Mouse (Mus musculus) limb, embryonic 11.5 days (tissue): ENCODE measurements around the gene Hoxc11. TPM values are rescaled to one million over a fixed set of nuclear protein-coding genes. Genes with fewer than 3 reads are reported as not detected.

Experiments used
- ATAC-seq: fragments of 200-750 bp; cut with Nextera tagmentation; 2 replicates; pipeline ENCODE4 v1.8.0; 2017; ENCODE audit warnings: low read depth; ENCODE audit not compliant: insufficient number of reproducible peaks, low FRiP score, low TSS enrichment
- DNase-seq: peaks from one replicate; pipeline ENCODE4 v3.0.0-alpha.2; 2015; ENCODE audit warnings: low spot score
- H3K27ac ChIP-seq: fragments of 300-500 bp; sonication (generic); replicated peaks from 2 replicates; pipeline ENCODE4 v1.5.1; 2014; ENCODE audit warnings: low read depth, mild to moderate bottlenecking, low read length
- H3K27me3 ChIP-seq: fragments of 300-500 bp; sonication (generic); 2 replicates; pipeline ENCODE4 v1.6.1; 2014; ENCODE audit warnings: mild to moderate bottlenecking, low read length, mixed read lengths; ENCODE audit not compliant: control insufficient read depth, insufficient read depth
- H3K36me3 ChIP-seq: fragments of 300-500 bp; sonication (generic); 2 replicates; pipeline ENCODE4 v1.6.1; 2014; ENCODE audit warnings: mild to moderate bottlenecking, low read length, moderate library complexity, mixed read lengths; ENCODE audit not compliant: control insufficient read depth, insufficient read depth
- H3K4me1 ChIP-seq: fragments of 300-500 bp; sonication (generic); 2 replicates; pipeline ENCODE4 v1.6.1; 2014; ENCODE audit warnings: low read length, mixed read lengths; ENCODE audit not compliant: control insufficient read depth, insufficient read depth
- H3K4me2 ChIP-seq: fragments of 300-500 bp; sonication (generic); 2 replicates; pipeline ENCODE4 v1.6.1; 2014; ENCODE audit warnings: low read depth, mild to moderate bottlenecking, moderate library complexity; ENCODE audit not compliant: severe bottlenecking
- H3K4me3 ChIP-seq: fragments of 300-500 bp; sonication (generic); 2 replicates; pipeline ENCODE4 v1.5.1; 2014; ENCODE audit warnings: low read depth, low read length
- H3K9ac ChIP-seq: fragments of 300-500 bp; sonication (generic); 2 replicates; pipeline ENCODE4 v1.6.1; 2014; ENCODE audit warnings: mild to moderate bottlenecking, low read length
- H3K9me3 ChIP-seq: fragments of 300-500 bp; sonication (generic); 2 replicates; pipeline ENCODE4 v1.6.1; 2016; ENCODE audit warnings: low read length; ENCODE audit not compliant: control insufficient read depth
- WGBS: fragments of 180-500 bp; shearing (Covaris S2); extraction: QIAGEN DNeasy Blood & Tissue Kit; methylation state at CpG from one replicate; pipeline ENCODE4 v1.1.7; 2014; 5-methylcytosine and 5-hydroxymethylcytosine counted together
- polyA plus RNA-seq: library from polyadenylated mRNA; unstranded; fragments of >200 nt; fragmentation: Nextera tagmentation; extraction: Ambion mirVana; gene quantifications from 2 replicates; pipeline ENCODE4 v1.2.1, GENCODE M21; 2014

The Hoxc11 gene
- polyA plus RNA-seq, 1 experiment from 2014 or later: 5.9 TPM

DNA sequence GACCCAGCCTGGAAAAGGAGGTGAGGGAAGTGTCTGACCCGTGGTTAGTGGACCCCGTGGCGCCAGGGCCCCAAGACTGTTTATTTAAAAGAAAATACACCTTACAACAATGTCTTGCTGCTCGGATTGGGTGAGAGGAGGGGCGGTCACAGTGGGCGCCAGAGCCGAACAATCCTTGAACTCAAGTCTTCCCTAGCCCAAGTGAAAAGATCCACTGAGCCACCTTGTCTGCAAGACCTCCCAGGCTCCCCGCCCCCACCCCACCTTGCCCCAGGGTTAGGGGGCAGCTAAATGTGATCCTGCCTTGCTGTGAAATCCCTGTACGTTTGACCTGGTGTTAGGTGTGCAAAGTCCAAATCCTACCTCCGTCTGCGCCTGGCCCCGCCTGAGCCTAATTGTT, 2.7 kb downstream of the Hoxc11 start:
- Histone ChIP-seq H3K27ac (peak overlapping the region; percentile 63), H3K4me3 (peak overlapping the region; percentile 45), H3K27me3 (peaks cover 51% of the 10 kb centered on the region), H3K4me1 (peaks cover 29% of the 10 kb centered on the region), H3K36me3 (no peaks in the 10 kb centered on the region), H3K9me3 (no peaks in the 10 kb centered on the region), H3K4me2 (peak overlapping the region; percentile 68), H3K9ac (peak overlapping the region; percentile 94)
- ATAC-seq (no peak), DNase-seq (peak; percentile 62)
- under 1% methylated on average over 12 of the region's 12 CpGs for WGBS

DNA sequence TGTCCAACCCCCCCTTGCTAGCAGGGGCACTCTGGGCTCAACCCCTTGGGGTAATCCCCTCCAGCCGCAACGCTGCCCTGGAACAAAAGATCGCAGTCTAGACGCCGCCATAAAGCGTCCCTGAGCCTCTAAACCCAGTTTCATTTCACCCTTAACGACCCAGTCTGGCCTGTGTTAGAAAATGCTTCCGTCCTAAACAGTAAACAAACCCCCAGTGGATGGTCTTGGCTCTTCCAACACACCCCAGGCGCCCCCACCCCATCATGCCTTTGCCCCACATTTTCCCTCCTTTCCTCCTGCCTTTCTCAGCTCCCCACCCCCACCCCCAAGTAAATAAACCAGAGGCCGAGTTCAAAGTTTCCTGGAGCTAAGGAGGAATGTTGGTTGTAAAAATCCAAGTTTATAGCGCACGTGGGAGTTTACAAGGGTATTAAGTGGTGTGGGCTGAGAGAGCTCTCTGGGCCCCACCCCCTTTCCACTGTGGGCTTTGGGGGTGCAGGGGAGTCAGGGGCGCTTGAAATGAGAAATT, 5.5 kb downstream of the Hoxc11 start:
- Histone ChIP-seq H3K4me1 (peaks cover 25% of the 10 kb centered on the region), H3K9ac (peak overlapping the region; percentile 61), H3K9me3 (no peaks in the 10 kb centered on the region), H3K36me3 (no peaks in the 10 kb centered on the region), H3K27ac (peak overlapping the region; percentile 95), H3K27me3 (peaks cover 45% of the 10 kb centered on the region), H3K4me3 (peak overlapping the region; percentile 20), H3K4me2 (peak overlapping the region; percentile 56)
- DNase-seq (peak; percentile 78), ATAC-seq (peak; percentile 76)
- whole genome bisulfite sequencing: under 1% methylated on average over 13 of the region's 13 CpGs

DNA sequence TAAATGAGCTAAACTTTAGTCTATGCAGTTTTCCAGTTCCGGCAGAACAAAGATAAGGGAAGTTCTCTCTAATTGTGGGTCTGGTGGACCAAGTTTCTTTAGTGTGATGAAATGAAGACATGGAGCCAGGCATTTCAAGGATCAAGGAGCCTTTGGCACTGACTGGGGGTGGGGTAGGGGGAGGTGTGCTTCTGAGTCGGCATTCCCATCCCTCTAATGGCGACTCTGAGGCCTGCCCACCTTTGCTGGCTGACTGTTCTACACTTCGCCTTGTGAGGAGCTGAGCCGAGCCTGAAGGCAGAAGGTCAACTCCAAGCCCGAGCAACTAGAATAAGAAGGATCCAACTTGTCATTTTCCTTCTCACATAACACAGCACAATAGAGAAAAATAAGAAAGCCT, 7.5 kb downstream of the Hoxc11 start:
- Histone ChIP-seq H3K36me3 (no peaks in the 10 kb centered on the region), H3K27ac (peak overlapping the region; percentile 95), H3K4me2 (peak overlapping the region; percentile 56), H3K4me1 (peaks cover 26% of the 10 kb centered on the region), H3K4me3 (peak overlapping the region; percentile 5), H3K9ac (peak overlapping the region; percentile 46), H3K9me3 (no peaks in the 10 kb centered on the region), H3K27me3 (peaks cover 47% of the 10 kb centered on the region)
- ATAC-seq (no peak), DNase-seq (peak; percentile 72)
- WGBS: 1% methylated on average over 6 of the region's 6 CpGs

DNA sequence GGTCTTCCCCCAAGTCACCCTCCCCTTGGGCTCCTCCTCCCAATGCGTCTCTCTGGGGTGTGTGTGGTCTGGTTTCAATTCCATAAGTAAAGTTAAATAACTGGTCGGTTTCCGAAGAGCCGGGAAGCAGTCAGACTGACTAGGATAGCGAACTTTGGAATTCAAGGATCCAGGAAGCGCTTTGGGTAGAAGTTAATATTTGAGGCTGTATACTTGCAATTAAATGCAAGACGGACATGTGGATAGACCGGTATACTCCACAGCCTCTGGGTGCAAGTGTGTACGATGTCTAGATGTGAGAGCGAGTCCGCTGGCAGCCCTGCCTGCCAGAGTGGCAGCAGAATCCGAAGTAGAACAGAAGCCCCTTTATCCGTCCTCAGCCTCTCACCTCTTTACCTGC, 8.3 kb downstream of the Hoxc11 start:
- ATAC-seq (no peak), DNase-seq (peak; percentile 77)
- Histone ChIP-seq H3K9ac (peak overlapping the region; percentile 86), H3K4me2 (peak overlapping the region; percentile 64), H3K4me3 (peak overlapping the region; percentile 55), H3K27me3 (peaks cover 46% of the 10 kb centered on the region), H3K27ac (peak overlapping the region; percentile 85), H3K4me1 (peaks cover 20% of the 10 kb centered on the region), H3K36me3 (no peaks in the 10 kb centered on the region), H3K9me3 (no peaks in the 10 kb centered on the region)
- 2% methylated on average over 13 of the region's 13 CpGs for WGBS

DNA sequence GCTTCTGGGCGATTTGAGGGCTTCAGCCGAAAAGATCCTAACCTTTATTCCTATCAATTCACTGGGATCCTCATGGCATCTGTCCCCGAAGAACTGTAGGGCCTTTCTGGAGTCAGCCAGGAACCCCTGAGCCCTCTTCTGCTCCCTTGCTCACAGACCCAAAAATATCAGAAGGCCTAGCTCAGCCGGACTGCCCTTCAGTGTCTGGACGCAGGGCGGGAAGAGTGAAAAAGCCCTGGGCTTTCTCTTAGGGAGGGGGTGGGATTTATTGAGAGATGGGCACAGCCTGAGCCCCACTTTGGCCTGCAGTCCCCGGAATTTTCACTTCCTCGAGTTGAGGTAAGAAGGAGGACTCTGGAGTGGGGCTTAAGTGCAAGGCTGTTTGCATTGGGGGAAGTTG, 9.0 kb downstream of the Hoxc11 start:
- peak overlapping the region; percentile 64 for H3K4me2 ChIP-seq
- peaks cover 15% of the 10 kb centered on the region for H3K4me1 ChIP-seq
- H3K27me3 ChIP-seq: peaks cover 47% of the 10 kb centered on the region
- H3K4me3 ChIP-seq: peak overlapping the region; percentile 55
- no peaks in the 10 kb centered on the region for H3K36me3 ChIP-seq
- ATAC-seq (no peak), DNase-seq (no peak)
- WGBS: 2% methylated on average over 8 of the region's 8 CpGs
- peak overlapping the region; percentile 86 for H3K9ac ChIP-seq
- H3K27ac ChIP-seq: peak overlapping the region; percentile 85
- H3K9me3 ChIP-seq: no peaks in the 10 kb centered on the region

DNA sequence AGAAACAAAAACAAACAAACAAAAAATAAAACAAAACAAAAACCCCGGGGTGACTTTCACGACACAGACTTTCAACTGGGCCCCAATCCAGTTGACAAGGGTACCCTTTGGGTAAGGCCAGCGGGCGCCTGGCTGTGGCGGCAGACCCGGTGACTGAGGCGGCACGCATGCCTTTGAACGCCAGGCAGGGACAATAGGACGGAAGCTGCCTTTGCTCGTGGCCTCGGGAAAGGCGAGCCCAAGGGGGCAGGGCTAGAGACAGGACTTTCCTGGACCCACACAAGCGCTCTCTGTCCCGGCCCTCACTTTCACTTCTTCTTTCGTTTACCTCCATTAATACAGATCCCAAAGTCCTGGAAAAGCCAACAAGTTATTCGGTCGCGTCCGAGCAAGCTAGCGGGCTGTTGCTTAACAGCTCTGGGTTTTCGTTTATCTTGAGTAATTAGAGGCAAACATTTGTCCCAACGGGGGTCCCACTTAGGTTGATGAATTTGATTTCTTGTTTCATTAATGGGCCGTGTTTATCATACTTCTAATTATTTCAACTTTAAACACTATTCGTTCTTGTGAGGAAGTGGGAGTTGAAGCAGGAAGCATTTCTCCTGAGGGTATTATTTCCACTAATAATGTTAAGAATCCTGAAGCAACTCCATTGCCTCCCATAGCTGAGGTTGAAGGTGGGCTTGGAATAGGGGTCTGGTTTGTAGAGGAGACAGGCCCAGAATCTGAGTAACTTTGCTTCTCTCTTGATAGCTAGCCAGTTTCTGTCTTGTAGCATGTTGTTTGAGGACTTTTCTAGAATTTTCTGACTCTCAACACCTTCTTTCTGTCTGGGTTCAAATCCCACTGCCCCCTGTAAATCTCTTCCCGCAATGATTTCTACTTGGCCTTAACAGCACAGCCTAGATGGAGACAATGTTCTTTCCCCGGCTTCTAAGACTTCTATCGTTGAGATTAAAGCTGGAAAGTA, 9.7 kb downstream of the Hoxc11 start:
- DNase-seq (peak; percentile 85), ATAC-seq (no peak)
- no peaks in the 10 kb centered on the region for H3K36me3 ChIP-seq
- peak overlapping the region; percentile 86 for H3K9ac ChIP-seq
- no peaks in the 10 kb centered on the region for H3K9me3 ChIP-seq
- H3K4me3 ChIP-seq: peak overlapping the region; percentile 55
- H3K27me3 ChIP-seq: peaks cover 51% of the 10 kb centered on the region
- H3K4me2 ChIP-seq: peak overlapping the region; percentile 64
- WGBS: under 1% methylated on average over 28 of the region's 28 CpGs
- H3K27ac ChIP-seq: peak overlapping the region; percentile 85
- H3K4me1 ChIP-seq: peaks cover 14% of the 10 kb centered on the region; the same call in 1 of the 2 replicates

DNA sequence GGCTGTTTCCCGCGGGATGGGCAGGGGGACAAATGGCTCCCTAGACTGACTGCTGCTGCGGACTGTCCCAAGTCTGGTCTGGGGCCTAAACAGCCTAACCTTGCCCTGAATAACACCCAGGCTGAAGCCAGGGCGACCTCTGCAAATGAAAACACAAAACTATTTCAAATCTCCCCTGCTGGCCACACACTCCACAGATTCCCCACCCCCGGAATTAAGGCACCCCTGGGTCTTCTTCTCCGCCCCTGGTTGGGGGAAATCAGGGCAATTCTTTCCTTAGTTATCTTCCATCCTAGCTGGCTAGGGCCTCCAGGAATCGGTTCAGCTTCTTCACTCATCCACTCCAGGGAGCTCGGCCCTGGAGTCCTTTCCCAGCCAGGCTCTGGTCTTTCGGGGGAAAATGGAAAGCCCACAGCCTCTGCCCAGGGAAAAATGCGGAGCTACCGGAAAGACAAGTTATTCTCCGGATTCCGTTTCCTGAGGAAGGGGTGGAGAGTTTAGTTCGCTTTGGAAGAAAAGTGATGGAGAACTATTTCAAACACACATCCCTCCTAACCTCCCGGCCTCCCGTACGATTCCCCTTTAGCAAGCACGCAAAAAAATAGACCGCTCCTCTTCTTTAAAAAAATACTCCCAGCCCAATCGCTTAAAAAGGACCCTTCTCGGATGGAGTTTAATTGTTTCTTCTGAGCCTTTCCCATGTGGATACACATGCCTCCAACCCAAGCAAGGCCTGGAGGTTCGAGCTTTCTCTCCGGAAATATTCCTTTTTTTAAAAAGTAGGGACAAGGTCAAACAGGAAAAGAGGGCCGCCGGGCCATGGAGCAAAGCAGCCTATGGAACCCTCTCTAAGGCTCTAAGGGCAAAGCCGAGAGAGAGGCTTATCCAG, 11.0 kb downstream of the Hoxc11 start:
- Histone ChIP-seq H3K9me3 (no peaks in the 10 kb centered on the region), H3K36me3 (no peaks in the 10 kb centered on the region), H3K9ac (peak overlapping the region; percentile 86), H3K27ac (peak overlapping the region; percentile 85), H3K4me2 (peak overlapping the region; percentile 64), H3K4me3 (peak overlapping the region; percentile 55), H3K27me3 (peaks cover 53% of the 10 kb centered on the region), H3K4me1 (peaks cover 13% of the 10 kb centered on the region; the same call in 1 of the 2 replicates)
- no peak for ATAC-seq
- whole genome bisulfite sequencing: 2% methylated on average over 26 of the region's 26 CpGs
- peak; percentile 70 for DNase-seq
